Mouse (Mus musculus) testis, adult 2 months (tissue): ENCODE measurements around the gene Prkar2b.

Source experiments
- CTCF ChIP-seq: fragments of 200-500 bp; IDR thresholded peaks from 2 replicates; pipeline ENCODE4 v1.5.1; 2012; ENCODE audit warnings: low read depth, mild to moderate bottlenecking, inconsistent platforms, low read length, moderate library complexity; ENCODE audit not compliant: control insufficient read depth, insufficient read depth, insufficient replicate concordance
- POLR2A ChIP-seq: fragments of 200-500 bp; IDR thresholded peaks from 2 replicates; pipeline ENCODE4 v1.6.1; 2012; ENCODE audit warnings: low read depth, mild to moderate bottlenecking, inconsistent platforms, low read length, moderate library complexity; ENCODE audit not compliant: control insufficient read depth

DNA sequence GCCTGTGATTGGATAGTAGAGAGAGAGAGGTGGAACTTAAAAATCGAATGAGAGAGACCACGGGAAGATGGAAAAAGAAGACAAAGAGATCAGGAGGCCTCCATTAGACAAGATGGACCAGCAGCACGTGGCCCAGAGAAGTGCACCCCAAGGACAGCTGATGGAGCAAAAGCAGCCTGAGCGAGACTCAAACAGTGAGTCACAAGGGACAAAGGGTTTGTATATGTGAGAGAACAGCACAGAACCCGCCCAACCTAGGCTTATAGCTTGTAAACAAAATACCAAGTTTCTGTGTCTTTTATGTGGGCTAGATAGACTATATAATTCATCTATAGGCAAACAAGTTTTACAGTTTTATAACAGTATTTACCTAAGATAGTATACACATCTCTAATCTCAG lies 50.0 kb downstream of the Prkar2b start:
- TF ChIP-seq CTCF (no peak), POLR2A (no peak)
